Mouse (Mus musculus) megakaryocyte, embryonic 14.5 days (primary cell): Measurements from ENCODE around the gene Spsb4. TPM values are rescaled to one million over a fixed set of nuclear protein-coding genes. Genes with fewer than 3 reads are reported as not detected.

Experiments
- H3K27me3 ChIP-seq: replicated peaks from 2 replicates; pipeline ENCODE3; 2012; ENCODE audit warnings: inconsistent platforms
- H3K36me3 ChIP-seq: replicated peaks from 2 replicates; pipeline ENCODE3; 2012; ENCODE audit warnings: low read length, inconsistent platforms, mixed read lengths
- H3K4me1 ChIP-seq: 2 replicates; pipeline ENCODE4 v1.6.1; 2012; ENCODE audit warnings: inconsistent platforms
- H3K4me3 ChIP-seq: replicated peaks from 2 replicates; pipeline ENCODE3; 2012; ENCODE audit warnings: moderate library complexity, mild to moderate bottlenecking, inconsistent platforms
- H3K9me3 ChIP-seq: 2 replicates; pipeline ENCODE4 v1.6.1; 2012; ENCODE audit warnings: inconsistent platforms
- FLI1 ChIP-seq: IDR thresholded peaks from 2 replicates; pipeline ENCODE4 v1.6.1; 2012; ENCODE audit warnings: low read length, inconsistent platforms, mixed read lengths
- GATA1 ChIP-seq: IDR thresholded peaks from 3 replicates; pipeline ENCODE4 v1.6.1; 2012; ENCODE audit warnings: mixed read lengths, low read length, inconsistent platforms, borderline replicate concordance
- polyA plus RNA-seq: library from polyadenylated mRNA; stranded (reverse); fragments of >175 nt; gene quantifications from 2 replicates; pipeline ENCODE4 v1.2.3, GENCODE M21; 2012; ENCODE audit warnings: low replicate concordance; ENCODE audit not compliant: insufficient read depth

The Spsb4 gene
- polyA plus RNA-seq, 1 experiment, result not detected

DNA sequence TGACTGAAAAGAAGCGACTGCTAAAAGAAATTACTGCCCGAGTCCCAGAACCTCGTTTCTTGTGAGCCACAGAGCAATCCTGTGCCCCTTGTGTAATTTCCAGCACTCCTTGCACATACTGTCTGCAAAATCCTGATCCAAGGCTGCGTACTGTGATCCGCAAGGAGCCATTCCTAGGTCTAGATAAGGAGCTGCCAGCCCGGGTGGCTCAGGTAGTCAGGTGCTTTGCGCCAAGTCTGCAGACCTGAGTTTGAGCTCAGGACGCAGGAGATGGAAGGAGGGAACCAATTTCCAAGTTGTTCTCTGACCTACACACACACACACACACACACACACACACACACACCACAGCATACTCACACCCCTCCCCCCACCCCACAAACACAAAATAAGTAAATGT, 16.0 kb downstream of the Spsb4 start:
- TF ChIP-seq GATA1, result no peak
- TF ChIP-seq FLI1, result no peak
- Histone ChIP-seq H3K36me3 (no peaks in the 10 kb centered on the region), H3K4me3 (no peak overlapping the region), H3K4me1 (no peaks in the 10 kb centered on the region), H3K9me3 (peaks cover 6% of the 10 kb centered on the region; the same call in 1 of the 2 replicates), H3K27me3 (no peaks in the 10 kb centered on the region)

DNA sequence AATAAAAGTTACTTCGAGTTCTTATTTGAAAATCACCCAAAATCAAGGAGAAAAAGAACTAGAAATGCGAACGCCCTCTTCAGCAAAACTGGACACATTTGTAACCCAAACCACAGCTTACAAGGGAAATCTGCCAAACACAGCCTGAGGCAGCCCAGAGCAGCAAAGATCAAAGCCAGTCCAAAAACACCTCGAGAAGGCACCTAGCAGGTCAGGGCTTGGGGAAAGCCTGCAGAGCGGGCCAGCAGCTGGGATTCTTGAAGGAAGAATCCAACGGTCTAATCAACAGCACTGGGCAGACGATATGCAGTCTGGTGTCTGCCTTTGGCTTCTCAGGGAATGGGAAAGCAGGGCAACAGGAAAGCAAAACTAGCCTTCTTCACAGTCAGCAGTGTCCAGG, 16.6 kb downstream of the Spsb4 start:
- Histone ChIP-seq H3K4me3 (no peak overlapping the region), H3K9me3 (peaks cover 4% of the 10 kb centered on the region; the same call in 1 of the 2 replicates), H3K4me1 (no peaks in the 10 kb centered on the region), H3K36me3 (no peaks in the 10 kb centered on the region), H3K27me3 (no peaks in the 10 kb centered on the region)
- TF ChIP-seq FLI1 (no peak), GATA1 (no peak)

DNA sequence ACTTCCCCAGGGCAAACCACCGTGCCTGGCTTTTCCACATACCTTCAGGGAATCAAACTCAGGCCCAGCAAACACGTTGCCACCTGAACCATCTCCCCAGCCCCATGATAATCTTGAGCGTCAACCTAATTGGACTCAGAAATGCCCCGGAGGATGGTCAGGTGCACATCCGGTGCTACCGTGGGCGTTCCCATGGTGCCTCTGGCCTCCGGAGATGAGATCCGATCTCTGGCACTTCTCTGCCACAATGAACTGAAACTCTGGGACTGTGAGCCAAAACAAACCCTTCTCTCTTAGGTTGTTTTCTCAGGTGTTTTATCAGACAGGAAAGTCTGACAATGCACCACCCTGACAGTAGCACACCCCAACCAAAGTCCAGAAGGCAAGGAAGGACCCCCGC, 17.2 kb downstream of the Spsb4 start:
- no peak overlapping the region for H3K4me3 ChIP-seq
- TF ChIP-seq FLI1 (no peak), GATA1 (no peak)
- 0 out of 2 replicates have a peak, but pooled peaks cover 3% of the 10 kb centered on the region for H3K9me3 ChIP-seq
- H3K4me1 ChIP-seq, result no peaks in the 10 kb centered on the region
- no peaks in the 10 kb centered on the region for H3K36me3 ChIP-seq
- H3K27me3 ChIP-seq, result no peaks in the 10 kb centered on the region

DNA sequence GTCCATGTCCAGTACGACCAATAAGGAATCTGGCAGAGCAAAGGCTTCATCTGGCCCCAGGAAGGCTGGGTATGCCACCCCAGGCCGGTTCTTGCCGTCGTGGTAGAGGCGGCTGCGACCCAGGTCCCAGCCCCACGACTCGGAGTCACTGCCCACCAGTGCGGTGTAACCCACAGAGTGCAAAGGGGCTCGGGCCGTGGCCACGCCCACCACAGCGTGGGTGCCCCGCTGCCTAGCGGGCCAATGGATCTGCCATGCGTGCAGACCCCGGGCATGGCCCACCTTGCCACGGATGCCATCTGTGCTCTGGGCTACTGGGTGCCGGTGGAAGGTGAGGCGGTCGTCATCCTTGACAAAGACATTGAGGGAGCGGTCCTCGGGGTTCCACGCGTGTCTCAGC, 22.9 kb downstream of the Spsb4 start:
- no peaks in the 10 kb centered on the region for H3K36me3 ChIP-seq
- 0 out of 2 replicates have a peak, but pooled peaks cover 3% of the 10 kb centered on the region for H3K4me1 ChIP-seq
- H3K27me3 ChIP-seq, result peaks cover 20% of the 10 kb centered on the region
- no peak for TF ChIP-seq FLI1
- no peak for TF ChIP-seq GATA1
- H3K4me3 ChIP-seq, result no peak overlapping the region
- peaks cover 16% of the 10 kb centered on the region; the same call in 1 of the 2 replicates for H3K9me3 ChIP-seq

DNA sequence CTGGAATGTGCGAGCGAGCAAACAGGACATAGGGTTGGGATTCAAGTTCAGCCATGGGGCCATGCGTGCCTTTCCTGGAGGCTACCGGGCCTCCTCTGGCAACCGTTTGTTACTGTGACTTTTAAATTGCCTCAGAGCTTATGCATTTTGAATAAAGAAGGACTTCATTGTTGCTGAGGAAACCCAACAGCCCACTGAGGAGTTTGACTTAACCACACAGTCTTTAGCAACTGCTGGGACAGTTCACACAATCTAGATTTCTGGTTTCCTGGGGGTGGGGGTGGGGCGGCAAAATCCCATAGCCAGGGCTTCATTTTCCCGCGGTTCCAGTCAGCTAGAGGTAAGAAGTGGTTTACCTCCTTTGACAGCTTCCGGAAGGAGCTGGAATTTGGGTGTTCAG, 23.9 kb downstream of the Spsb4 start:
- TF ChIP-seq GATA1 (no peak), FLI1 (no peak)
- H3K27me3 ChIP-seq, result peaks cover 25% of the 10 kb centered on the region
- H3K36me3 ChIP-seq, result no peaks in the 10 kb centered on the region
- H3K9me3 ChIP-seq, result peaks cover 16% of the 10 kb centered on the region; the same call in 1 of the 2 replicates
- H3K4me3 ChIP-seq, result no peak overlapping the region
- 0 out of 2 replicates have a peak, but pooled peaks cover 3% of the 10 kb centered on the region for H3K4me1 ChIP-seq

DNA sequence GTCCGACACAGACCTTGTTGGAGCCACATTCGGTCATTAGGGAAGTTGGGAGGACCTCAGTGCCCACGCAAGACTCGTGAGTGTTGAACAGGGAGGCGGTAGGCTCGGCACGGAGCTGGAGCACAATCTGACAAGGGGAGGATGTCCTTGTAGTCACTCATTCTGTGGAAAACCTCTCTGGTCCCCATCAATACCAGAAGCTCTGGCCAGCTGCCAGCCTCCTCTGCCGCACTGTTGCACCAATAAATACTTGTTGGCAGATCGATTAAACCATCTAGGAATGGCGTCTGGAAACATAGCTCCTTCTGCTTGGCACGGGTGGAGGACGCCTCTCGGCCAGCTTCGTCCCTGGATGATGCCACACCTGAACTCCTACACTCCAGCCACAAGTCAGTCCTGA, 27.5 kb downstream of the Spsb4 start:
- peaks cover 36% of the 10 kb centered on the region for H3K27me3 ChIP-seq
- TF ChIP-seq GATA1 (no peak), FLI1 (no peak)
- H3K4me1 ChIP-seq, result 0 out of 2 replicates have a peak, but pooled peaks cover 3% of the 10 kb centered on the region
- no peak overlapping the region for H3K4me3 ChIP-seq
- no peaks in the 10 kb centered on the region for H3K36me3 ChIP-seq
- H3K9me3 ChIP-seq, result peaks cover 14% of the 10 kb centered on the region; the same call in 1 of the 2 replicates

DNA sequence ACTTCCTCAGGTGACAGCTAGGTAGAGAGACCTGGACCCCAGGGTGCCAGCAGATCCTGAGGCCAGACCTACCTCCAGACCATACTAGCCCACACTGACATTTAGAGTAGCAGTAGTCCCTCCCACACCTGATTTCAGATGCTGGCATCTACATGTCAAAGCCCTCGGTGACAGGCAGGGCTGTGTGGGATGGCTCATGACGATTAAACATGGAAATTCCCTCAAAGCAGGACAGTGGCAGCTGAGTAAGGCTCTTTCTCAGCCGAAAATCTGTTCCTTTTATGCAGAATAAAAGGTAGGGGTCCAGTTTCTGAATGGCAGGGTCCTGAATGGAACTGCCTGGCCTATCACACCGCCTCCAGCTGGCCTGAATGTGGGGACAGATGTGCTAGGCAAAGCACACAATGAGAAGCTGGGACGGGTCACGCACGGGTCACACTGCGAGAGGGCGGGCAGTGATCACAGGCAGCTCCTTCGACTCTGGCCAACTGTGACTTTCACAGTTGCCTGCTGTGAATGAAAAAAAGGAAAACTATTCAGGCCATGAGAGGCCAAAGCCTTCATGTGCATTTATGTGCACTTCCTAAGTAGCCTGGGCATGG, 29.2 kb downstream of the Spsb4 start:
- H3K27me3 ChIP-seq, result peaks cover 32% of the 10 kb centered on the region
- 0 out of 2 replicates have a peak, but pooled peaks cover 4% of the 10 kb centered on the region for H3K9me3 ChIP-seq
- TF ChIP-seq GATA1, result no peak
- TF ChIP-seq FLI1, result no peak
- H3K4me3 ChIP-seq, result no peak overlapping the region
- H3K36me3 ChIP-seq, result no peaks in the 10 kb centered on the region
- H3K4me1 ChIP-seq, result 0 out of 2 replicates have a peak, but pooled peaks cover under 1% of the 10 kb centered on the region

DNA sequence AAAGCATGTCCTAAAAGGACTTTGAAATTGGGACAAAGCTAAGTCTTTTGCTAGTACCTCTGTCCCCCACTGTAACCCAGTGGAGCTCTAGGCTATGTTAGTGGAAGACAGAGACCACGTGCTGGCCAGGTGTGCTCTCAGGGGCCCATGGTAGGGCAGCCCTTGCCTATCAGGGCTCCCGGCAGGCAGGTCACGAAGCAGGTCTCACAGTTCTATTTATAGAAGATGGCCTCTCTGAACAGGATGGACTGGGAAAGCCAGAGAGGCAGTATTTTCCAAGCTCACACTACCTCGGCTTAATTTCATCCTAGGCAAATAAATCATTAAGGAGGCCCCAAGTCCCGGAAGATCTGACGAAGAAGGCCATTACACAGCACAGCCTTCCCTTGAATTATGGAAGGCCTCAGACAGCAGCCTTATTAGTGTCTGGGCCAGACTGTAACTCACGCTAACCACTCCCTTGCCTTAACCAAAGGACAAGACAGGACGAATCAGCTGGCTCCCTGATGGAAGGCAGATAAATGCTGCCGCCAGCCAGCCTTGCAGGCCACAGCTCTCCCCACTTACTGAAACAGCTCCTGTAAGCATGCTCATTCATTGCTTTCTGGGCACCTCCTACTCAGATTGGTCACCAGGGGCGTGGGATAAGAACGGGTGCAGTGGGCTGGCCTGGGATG, 31.7 kb downstream of the Spsb4 start:
- peaks cover 38% of the 10 kb centered on the region for H3K27me3 ChIP-seq
- H3K4me3 ChIP-seq, result no peak overlapping the region
- no peaks in the 10 kb centered on the region for H3K36me3 ChIP-seq
- TF ChIP-seq FLI1 (no peak), GATA1 (no peak)
- no peaks in the 10 kb centered on the region for H3K4me1 ChIP-seq
- H3K9me3 ChIP-seq, result no peaks in the 10 kb centered on the region

DNA sequence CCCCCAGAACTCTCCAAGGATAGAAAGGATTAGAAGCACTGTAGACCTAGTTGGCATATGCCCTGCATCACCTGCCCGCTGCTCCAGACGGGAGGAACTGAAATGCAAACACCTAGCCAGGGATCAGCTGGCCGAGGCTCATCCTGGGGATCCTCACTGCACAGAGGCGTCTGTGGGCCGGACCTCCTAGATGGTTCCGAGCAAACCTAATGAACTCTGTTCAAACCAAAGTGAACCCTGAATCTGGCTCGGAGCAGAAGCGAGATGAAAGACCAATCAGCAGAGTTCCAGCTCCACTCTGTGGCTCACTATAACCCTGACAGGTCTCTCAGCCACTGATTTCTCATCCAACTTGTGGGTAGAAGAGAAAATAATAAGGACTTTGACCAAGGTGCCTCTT, 34.6 kb downstream of the Spsb4 start:
- Histone ChIP-seq H3K4me1 (no peaks in the 10 kb centered on the region), H3K27me3 (peaks cover 38% of the 10 kb centered on the region), H3K4me3 (no peak overlapping the region), H3K36me3 (no peaks in the 10 kb centered on the region), H3K9me3 (no peaks in the 10 kb centered on the region)
- TF ChIP-seq GATA1 (no peak), FLI1 (no peak)

DNA sequence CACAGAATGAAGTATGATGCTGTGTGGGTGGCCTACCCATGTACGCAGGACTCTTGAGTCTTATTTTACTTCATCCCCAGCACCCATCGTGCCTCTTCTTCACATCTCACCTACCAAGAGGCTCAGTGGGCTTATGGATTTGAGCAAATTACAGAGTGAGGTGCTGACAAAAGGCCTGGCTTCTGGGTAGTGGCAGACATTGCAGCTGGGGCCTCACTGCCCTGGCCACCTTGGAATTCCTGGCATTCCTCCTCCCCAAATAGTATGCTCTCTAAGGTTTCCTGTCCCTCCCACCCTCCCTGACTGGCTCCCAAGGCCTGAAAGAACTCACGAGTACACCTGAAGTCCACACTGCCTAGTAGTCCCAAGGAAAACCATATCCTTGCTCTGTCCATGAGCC, 35.7 kb downstream of the Spsb4 start:
- Histone ChIP-seq H3K27me3 (peaks cover 42% of the 10 kb centered on the region), H3K4me3 (no peak overlapping the region), H3K4me1 (no peaks in the 10 kb centered on the region), H3K36me3 (no peaks in the 10 kb centered on the region), H3K9me3 (no peaks in the 10 kb centered on the region)
- no peak for TF ChIP-seq GATA1
- TF ChIP-seq FLI1, result no peak
